In genomic region chr1:172148955-172149815, GRCm38 (mm10) we compare ENCODE assay signal across 1 mouse cellular context.
TF ChIP-seq lines count a peak whose summit lies in the region.

No protein-coding gene starts in this region.

TF ChIP-seq in MEL, 35 proteins besides CTCF, POLR2A, EP300 and RAD21 (continued from another document):
- TF ChIP-seq E2F4 (IDR thresholded peaks at IDR 0.05; ENCODE audit: borderline replicate concordance, low read depth, low read length) (no peak), SIN3A (IDR thresholded peaks at IDR 0.05; ENCODE audit: low read length) (peak; percentile 64; the same call in 1 of the 2 replicates), MXI1 (IDR thresholded peaks at IDR 0.05; ENCODE audit: low read depth, low read length) (no peak; the same call in 1 of the 2 replicates), USF2 (IDR thresholded peaks at IDR 0.05; ENCODE audit: borderline replicate concordance in 1 of 2, insufficient read depth in 1 of 2, low read depth in 1 of 2, low read length in 2 of 2) (no peak), SMC3 (IDR thresholded peaks at IDR 0.05; ENCODE audit: low read depth, low read length) (no peak), ZNF384 (IDR thresholded peaks at IDR 0.05; ENCODE audit: low read depth, low read length) (no peak)
